Mouse (Mus musculus) lung, postnatal 0 days (tissue): ENCODE data around the gene Ak7.

ENCODE experiments used
- CTCF ChIP-seq: IDR thresholded peaks from 2 replicates; pipeline ENCODE4 v1.5.1; 2016; ENCODE audit warnings: antibody characterized with exemption, mild to moderate bottlenecking
- EP300 ChIP-seq: IDR thresholded peaks from 2 replicates; pipeline ENCODE4 v1.6.1; 2016; ENCODE audit warnings: antibody characterized with exemption, mild to moderate bottlenecking, control low read depth

- TF ChIP-seq CTCF: no peak
- no peak for TF ChIP-seq EP300
Measured at GRCm38 (mm10) chr12:105738316-105739096, 32.7 kb downstream of the Ak7 start.
